17 mouse cellular contexts compared by ENCODE assay signal in genomic region chr1:188060493-188060892, GRCm38 (mm10).
"Had no signal": no experiment of that assay in that cellular context is flagged by ENCODE, and none has a peak within 500 bp of the region (broad histone marks: within the 10 kb centered on the region; RNA-seq: fewer than 3 reads in every experiment).

No protein-coding gene starts in this region.

- H3K4me1 ChIP-seq: lung, embryonic 15.5 days; midbrain, embryonic 15.5 days; neural tube, embryonic 12.5 days; stomach, embryonic 15.5 days had no signal

- H3K27me3 ChIP-seq: lung, embryonic 15.5 days; megakaryocyte, embryonic 14.5 days; midbrain, embryonic 13.5 days; midbrain, embryonic 15.5 days; neural tube, embryonic 12.5 days; stomach, embryonic 15.5 days had no signal

- H3K27ac ChIP-seq: lung, embryonic 15.5 days; macrophage; midbrain, embryonic 13.5 days; midbrain, embryonic 15.5 days; neural tube, embryonic 12.5 days; stomach, embryonic 15.5 days; stomach, postnatal 0 days had no signal

- ATAC-seq: lung, postnatal 0 days; midbrain, embryonic 13.5 days; midbrain, embryonic 15.5 days had no signal

- H3K9ac ChIP-seq: lung, embryonic 15.5 days; midbrain, embryonic 13.5 days; midbrain, embryonic 15.5 days; neural tube, embryonic 12.5 days; stomach, embryonic 15.5 days had no signal

- DNase-seq: lung, adult 2 months; lung, postnatal 14 days; lung, postnatal 36 days; right cerebral cortex, postnatal 14 days; thymus, adult 2 months; thymus, postnatal 25 days; thymus, postnatal 4 days had no signal

- H3K4me3 ChIP-seq: lung, embryonic 15.5 days; megakaryocyte, embryonic 14.5 days; midbrain, embryonic 13.5 days; midbrain, embryonic 15.5 days; neural tube, embryonic 12.5 days; stomach, embryonic 15.5 days had no signal

- H3K9me3 ChIP-seq: lung, embryonic 15.5 days; midbrain, embryonic 15.5 days; neural tube, embryonic 12.5 days; stomach, embryonic 15.5 days had no signal

- H3K4me2 ChIP-seq: lung, embryonic 15.5 days; midbrain, embryonic 11.5 days; midbrain, embryonic 13.5 days; midbrain, embryonic 15.5 days; neural tube, embryonic 12.5 days; stomach, embryonic 15.5 days had no signal

- H3K36me3 ChIP-seq: lung, embryonic 15.5 days; midbrain, embryonic 13.5 days; midbrain, embryonic 15.5 days; neural tube, embryonic 12.5 days; stomach, embryonic 15.5 days had no signal
